Mouse (Mus musculus): ENCODE results near the gene Gm49337. TPM values are rescaled to one million over a fixed set of nuclear protein-coding genes. Genes with fewer than 3 reads are reported as not detected.

Gene Gm49337
- polyA plus RNA-seq, 1 experiment from 2014 or later: not detected

- no peaks in the 10 kb centered on the region for H3K36me3 ChIP-seq (ENCODE audit: control insufficient read depth, insufficient read depth, low read length)
- H3K4me1 ChIP-seq (ENCODE audit: control insufficient read depth, insufficient read depth, low read length): no peaks in the 10 kb centered on the region
- 87% methylated on average over 3 of the region's 3 CpGs for WGBS
- H3K9me3 ChIP-seq (ENCODE audit: control insufficient read depth, low read length): no peaks in the 10 kb centered on the region
- ATAC-seq (ENCODE audit: low read depth): no peak
- no peaks in the 10 kb centered on the region for H3K27me3 ChIP-seq (ENCODE audit: control insufficient read depth, insufficient read depth, low read length)
- H3K27ac ChIP-seq (ENCODE audit: low read depth, low read length): no peak overlapping the region
- H3K4me2 ChIP-seq (ENCODE audit: low read depth, low read length): no peak overlapping the region
- no peak overlapping the region for H3K4me3 ChIP-seq (ENCODE audit: low read depth, low read length)
- no peak overlapping the region for H3K9ac ChIP-seq (replicated peaks; ENCODE audit: low read depth, low read length)
Observed at GRCm38 (mm10) chr4:116249986-116250385, 76.8 kb downstream of the Gm49337 start.

GRCm38 (mm10) chr4:116268220-116268619 is 95.0 kb downstream of the Gm49337 start:
- no peak overlapping the region for H3K4me2 ChIP-seq (ENCODE audit: low read depth, low read length)
- no peak overlapping the region for H3K27ac ChIP-seq (ENCODE audit: low read depth, low read length)
- H3K4me1 ChIP-seq (ENCODE audit: control insufficient read depth, insufficient read depth, low read length): no peaks in the 10 kb centered on the region
- WGBS: 94% methylated on average over 6 of the region's 6 CpGs
- H3K9ac ChIP-seq (replicated peaks; ENCODE audit: low read depth, low read length): no peak overlapping the region
- H3K4me3 ChIP-seq (ENCODE audit: low read depth, low read length): no peak overlapping the region
- peaks cover 14% of the 10 kb centered on the region for H3K36me3 ChIP-seq (ENCODE audit: control insufficient read depth, insufficient read depth, low read length)
- no peaks in the 10 kb centered on the region for H3K27me3 ChIP-seq (ENCODE audit: control insufficient read depth, insufficient read depth, low read length)
- no peak for ATAC-seq (ENCODE audit: low read depth)
- no peaks in the 10 kb centered on the region for H3K9me3 ChIP-seq (ENCODE audit: control insufficient read depth, low read length)

- Histone ChIP-seq H3K9ac (replicated peaks; ENCODE audit: low read depth, low read length) (no peak overlapping the region), H3K36me3 (ENCODE audit: control insufficient read depth, insufficient read depth, low read length) (peaks cover 15% of the 10 kb centered on the region), H3K4me2 (ENCODE audit: low read depth, low read length) (no peak overlapping the region), H3K4me1 (ENCODE audit: control insufficient read depth, insufficient read depth, low read length) (no peaks in the 10 kb centered on the region), H3K27ac (ENCODE audit: low read depth, low read length) (no peak overlapping the region), H3K27me3 (ENCODE audit: control insufficient read depth, insufficient read depth, low read length) (no peaks in the 10 kb centered on the region), H3K9me3 (ENCODE audit: control insufficient read depth, low read length) (no peaks in the 10 kb centered on the region), H3K4me3 (ENCODE audit: low read depth, low read length) (no peak overlapping the region)
- WGBS: 64% methylated on average over 2 of the region's 2 CpGs
- ATAC-seq (ENCODE audit: low read depth): no peak
Observed at GRCm38 (mm10) chr4:116282211-116282610, 109.0 kb downstream of the Gm49337 start.

GRCm38 (mm10) chr4:116291561-116291960 is 118.4 kb downstream of the Gm49337 start:
- Histone ChIP-seq H3K27ac (ENCODE audit: low read depth, low read length) (no peak overlapping the region), H3K27me3 (ENCODE audit: control insufficient read depth, insufficient read depth, low read length) (no peaks in the 10 kb centered on the region), H3K4me1 (ENCODE audit: control insufficient read depth, insufficient read depth, low read length) (no peaks in the 10 kb centered on the region), H3K4me3 (ENCODE audit: low read depth, low read length) (no peak overlapping the region), H3K9ac (replicated peaks; ENCODE audit: low read depth, low read length) (no peak overlapping the region), H3K36me3 (ENCODE audit: control insufficient read depth, insufficient read depth, low read length) (peaks cover 49% of the 10 kb centered on the region), H3K4me2 (ENCODE audit: low read depth, low read length) (no peak overlapping the region), H3K9me3 (ENCODE audit: control insufficient read depth, low read length) (no peaks in the 10 kb centered on the region)
- 91% methylated on average over 6 of the region's 6 CpGs for WGBS
- no peak for ATAC-seq (ENCODE audit: low read depth)

GRCm38 (mm10) chr4:116293296-116293695 is 120.1 kb downstream of the Gm49337 start:
- H3K36me3 ChIP-seq (ENCODE audit: control insufficient read depth, insufficient read depth, low read length): peaks cover 39% of the 10 kb centered on the region
- H3K27me3 ChIP-seq (ENCODE audit: control insufficient read depth, insufficient read depth, low read length): no peaks in the 10 kb centered on the region
- H3K4me1 ChIP-seq (ENCODE audit: control insufficient read depth, insufficient read depth, low read length): no peaks in the 10 kb centered on the region
- H3K9ac ChIP-seq (replicated peaks; ENCODE audit: low read depth, low read length): no peak overlapping the region
- no peak overlapping the region for H3K27ac ChIP-seq (ENCODE audit: low read depth, low read length)
- H3K4me2 ChIP-seq (ENCODE audit: low read depth, low read length): no peak overlapping the region
- H3K9me3 ChIP-seq (ENCODE audit: control insufficient read depth, low read length): no peaks in the 10 kb centered on the region
- WGBS: 88% methylated on average over 12 of the region's 12 CpGs
- no peak overlapping the region for H3K4me3 ChIP-seq (ENCODE audit: low read depth, low read length)
- no peak for ATAC-seq (ENCODE audit: low read depth)

- Histone ChIP-seq H3K4me2 (ENCODE audit: low read depth, low read length) (no peak overlapping the region), H3K36me3 (ENCODE audit: control insufficient read depth, insufficient read depth, low read length) (peaks cover 22% of the 10 kb centered on the region; the same call in 1 of the 2 replicates), H3K9me3 (ENCODE audit: control insufficient read depth, low read length) (no peaks in the 10 kb centered on the region), H3K4me3 (ENCODE audit: low read depth, low read length) (no peak overlapping the region), H3K4me1 (ENCODE audit: control insufficient read depth, insufficient read depth, low read length) (no peaks in the 10 kb centered on the region), H3K27ac (ENCODE audit: low read depth, low read length) (no peak overlapping the region), H3K27me3 (ENCODE audit: control insufficient read depth, insufficient read depth, low read length) (no peaks in the 10 kb centered on the region), H3K9ac (replicated peaks; ENCODE audit: low read depth, low read length) (no peak overlapping the region)
- ATAC-seq (ENCODE audit: low read depth): peak; percentile 14; the same call in 1 of the 2 replicates
- 76% methylated on average over 4 of the region's 4 CpGs for WGBS
Observed at GRCm38 (mm10) chr4:116300878-116301355, 127.7 kb downstream of the Gm49337 start.

GRCm38 (mm10) chr4:116304551-116304950 is 131.4 kb downstream of the Gm49337 start:
- no peak overlapping the region for H3K4me3 ChIP-seq (ENCODE audit: low read depth, low read length)
- peaks cover 48% of the 10 kb centered on the region for H3K36me3 ChIP-seq (ENCODE audit: control insufficient read depth, insufficient read depth, low read length)
- H3K27me3 ChIP-seq (ENCODE audit: control insufficient read depth, insufficient read depth, low read length): no peaks in the 10 kb centered on the region
- no peak for ATAC-seq (ENCODE audit: low read depth)
- no peaks in the 10 kb centered on the region for H3K4me1 ChIP-seq (ENCODE audit: control insufficient read depth, insufficient read depth, low read length)
- no peaks in the 10 kb centered on the region for H3K9me3 ChIP-seq (ENCODE audit: control insufficient read depth, low read length)
- no peak overlapping the region for H3K9ac ChIP-seq (replicated peaks; ENCODE audit: low read depth, low read length)
- no peak overlapping the region for H3K27ac ChIP-seq (ENCODE audit: low read depth, low read length)
- 14% methylated on average over 1 of the region's 1 CpGs for WGBS
- H3K4me2 ChIP-seq (ENCODE audit: low read depth, low read length): no peak overlapping the region

GRCm38 (mm10) chr4:116317575-116317974 is 144.4 kb downstream of the Gm49337 start:
- Histone ChIP-seq H3K4me3 (ENCODE audit: low read depth, low read length) (no peak overlapping the region), H3K4me1 (ENCODE audit: control insufficient read depth, insufficient read depth, low read length) (no peaks in the 10 kb centered on the region), H3K9me3 (ENCODE audit: control insufficient read depth, low read length) (no peaks in the 10 kb centered on the region), H3K36me3 (ENCODE audit: control insufficient read depth, insufficient read depth, low read length) (peaks cover 59% of the 10 kb centered on the region), H3K27ac (ENCODE audit: low read depth, low read length) (no peak overlapping the region), H3K9ac (replicated peaks; ENCODE audit: low read depth, low read length) (no peak overlapping the region), H3K4me2 (ENCODE audit: low read depth, low read length) (no peak overlapping the region), H3K27me3 (ENCODE audit: control insufficient read depth, insufficient read depth, low read length) (no peaks in the 10 kb centered on the region)
- no peak for ATAC-seq (ENCODE audit: low read depth)
- 96% methylated on average over 4 of the region's 4 CpGs for WGBS

GRCm38 (mm10) chr4:116322127-116322526 is 148.9 kb downstream of the Gm49337 start:
- Histone ChIP-seq H3K27me3 (ENCODE audit: control insufficient read depth, insufficient read depth, low read length) (no peaks in the 10 kb centered on the region), H3K4me1 (ENCODE audit: control insufficient read depth, insufficient read depth, low read length) (no peaks in the 10 kb centered on the region), H3K36me3 (ENCODE audit: control insufficient read depth, insufficient read depth, low read length) (peaks cover 43% of the 10 kb centered on the region), H3K4me3 (ENCODE audit: low read depth, low read length) (no peak overlapping the region), H3K9me3 (ENCODE audit: control insufficient read depth, low read length) (no peaks in the 10 kb centered on the region), H3K9ac (replicated peaks; ENCODE audit: low read depth, low read length) (no peak overlapping the region), H3K27ac (ENCODE audit: low read depth, low read length) (no peak overlapping the region), H3K4me2 (ENCODE audit: low read depth, low read length) (no peak overlapping the region)
- no peak for ATAC-seq (ENCODE audit: low read depth)
- 92% methylated on average over 6 of the region's 6 CpGs for WGBS

Measured in neural tube, embryonic 14.5 days (tissue).